Mouse (Mus musculus): ENCODE results near the gene Vsx2.

Vsx2 gene

GRCm38 (mm10) chr12:84569336-84569970, at the start of gene Vsx2:
Gene Vsx2 (plus strand): TSS chr12:84569762.
- no peak for DNase-seq (ENCODE audit: low read depth, low spot score)

GRCm38 (mm10) chr12:84523728-84524127, 45.8 kb upstream of the Vsx2 start:
- no peak for DNase-seq (ENCODE audit: low read depth, low spot score)

GRCm38 (mm10) chr12:84524147-84525050, 45.2 kb upstream of the Vsx2 start:
- no peak for DNase-seq (ENCODE audit: low read depth, low spot score)

- DNase-seq (ENCODE audit: low read depth, low spot score): no peak
These were observed 44.1 kb upstream of the Vsx2 start for GRCm38 (mm10) chr12:84525422-84525821.

GRCm38 (mm10) chr12:84530426-84530825, 39.1 kb upstream of the Vsx2 start:
- DNase-seq (ENCODE audit: low read depth, low spot score): no peak

GRCm38 (mm10) chr12:84531906-84532829, 37.4 kb upstream of the Vsx2 start:
- DNase-seq (ENCODE audit: low read depth, low spot score): no peak

GRCm38 (mm10) chr12:84532830-84533199, 36.7 kb upstream of the Vsx2 start:
- no peak for DNase-seq (ENCODE audit: low read depth, low spot score)

GRCm38 (mm10) chr12:84533706-84534486, 35.7 kb upstream of the Vsx2 start:
- peak; percentile 12 for DNase-seq (ENCODE audit: low read depth, low spot score)

GRCm38 (mm10) chr12:84539537-84539936, 30.0 kb upstream of the Vsx2 start:
- peak; percentile 47 for DNase-seq (ENCODE audit: low read depth, low spot score)

GRCm38 (mm10) chr12:84541391-84541958, 28.1 kb upstream of the Vsx2 start:
- no peak for DNase-seq (ENCODE audit: low read depth, low spot score)

- peak; percentile 74 for DNase-seq (ENCODE audit: low read depth, low spot score)
These were observed 23.5 kb upstream of the Vsx2 start for GRCm38 (mm10) chr12:84546028-84546427.

- no peak for DNase-seq (ENCODE audit: low read depth, low spot score)
These were observed 22.9 kb upstream of the Vsx2 start for GRCm38 (mm10) chr12:84546577-84547085.

GRCm38 (mm10) chr12:84548251-84548650, 21.3 kb upstream of the Vsx2 start:
- DNase-seq (ENCODE audit: low read depth, low spot score): no peak

GRCm38 (mm10) chr12:84555218-84555617, 14.3 kb upstream of the Vsx2 start:
- DNase-seq (ENCODE audit: low read depth, low spot score): no peak

GRCm38 (mm10) chr12:84562558-84562957, 7.0 kb upstream of the Vsx2 start:
- no peak for DNase-seq (ENCODE audit: low read depth, low spot score)

GRCm38 (mm10) chr12:84567576-84567975, 2.0 kb upstream of the Vsx2 start:
- DNase-seq (ENCODE audit: low read depth, low spot score): no peak

- no peak for DNase-seq (ENCODE audit: low read depth, low spot score)
These were observed 573 bp downstream of the Vsx2 start for GRCm38 (mm10) chr12:84569976-84570693.

GRCm38 (mm10) chr12:84570694-84571415, 1.3 kb downstream of the Vsx2 start:
- DNase-seq (ENCODE audit: low read depth, low spot score): no peak

Data from 3T3-L1 (cell line).